9 mouse cellular contexts compared by ENCODE assay signal in genomic region chr13:95618859-95619258, GRCm38 (mm10). TPM values are rescaled to one million over a fixed set of nuclear protein-coding genes. Genes with fewer than 3 reads are reported as not detected.
DNase-seq lines count a peak whose midpoint lies in the region; ATAC-seq and TF ChIP-seq lines count a peak whose summit lies in the region.
"Had no signal": no experiment of that assay in that cellular context is flagged by ENCODE, and none has a peak within 500 bp of the region (broad histone marks: within the 10 kb centered on the region; RNA-seq: fewer than 3 reads in every experiment).

No protein-coding gene starts in this region.

- peak overlapping the region; percentile 92 for H3K27ac ChIP-seq in heart, embryonic 15.5 days
- peak overlapping the region; percentile 97 for H3K27ac ChIP-seq in embryonic facial prominence, embryonic 10.5 days (replicated peaks)

- H3K36me3 ChIP-seq in heart, embryonic 15.5 days, result no peaks in the 10 kb centered on the region
- H3K36me3 ChIP-seq in embryonic facial prominence, embryonic 10.5 days (replicated peaks), result peaks cover 26% of the 10 kb centered on the region
- no peaks in the 10 kb centered on the region for H3K36me3 ChIP-seq in myocyte (ENCODE audit: control insufficient read depth, insufficient read depth)

- no peak overlapping the region for H3ac ChIP-seq in myocyte (ENCODE audit: control insufficient read depth, insufficient read length)

- intact Hi-C loops in heart, postnatal 10 days (cut with DNase I), result loop anchor here (2.0 kb wide), 1 partner anchor 40 kb away; no protein-coding TSS in a partner anchor

- H3K4me3 ChIP-seq in heart, embryonic 15.5 days, result peak overlapping the region; percentile 84
- peak overlapping the region; percentile 88 for H3K4me3 ChIP-seq in embryonic facial prominence, embryonic 10.5 days
- H3K4me3 ChIP-seq in myocyte, result peak overlapping the region; percentile 77

- no peak for ATAC-seq in heart, embryonic 15.5 days (replicated peaks; ENCODE audit: insufficient number of reproducible peaks, insufficient read depth, low FRiP score, low read depth)
- ATAC-seq in inflammation-experienced regulatory T-cells, adult 6 months, result no peak

- H3K9ac ChIP-seq in heart, embryonic 15.5 days, result peak overlapping the region; percentile 94

- peak overlapping the region; percentile 83 for H3K4me2 ChIP-seq in heart, embryonic 15.5 days
- H3K4me2 ChIP-seq in myocyte (ENCODE audit: low read depth), result peak overlapping the region; percentile 38

- no peaks in the 10 kb centered on the region for H3K9me3 ChIP-seq in heart, embryonic 15.5 days (replicated peaks)
- no peaks in the 10 kb centered on the region for H3K9me3 ChIP-seq in embryonic facial prominence, embryonic 10.5 days

- no peaks in the 10 kb centered on the region for H3K27me3 ChIP-seq in heart, embryonic 15.5 days
- no peaks in the 10 kb centered on the region for H3K27me3 ChIP-seq in embryonic facial prominence, embryonic 10.5 days (replicated peaks; ENCODE audit: low read depth, poor library complexity, severe bottlenecking)
- H3K27me3 ChIP-seq in myocyte (ENCODE audit: control insufficient read depth, insufficient read depth, insufficient read length), result no peaks in the 10 kb centered on the region
- H3K27me3 ChIP-seq: Patski had no signal

- H3K4me1 ChIP-seq in heart, embryonic 15.5 days (replicated peaks), result peaks cover 43% of the 10 kb centered on the region
- H3K4me1 ChIP-seq in embryonic facial prominence, embryonic 10.5 days, result peaks cover 45% of the 10 kb centered on the region

- 6% methylated on average over 13 of the region's 13 CpGs for WGBS in heart, embryonic 15.5 days
- WGBS in embryonic facial prominence, embryonic 10.5 days, result 8% methylated on average over 13 of the region's 13 CpGs

- DNase-seq in heart, postnatal 10 days, result no peak
- DNase-seq in embryonic facial prominence, embryonic 10.5 days (ENCODE audit: low spot score), result no peak
- DNase-seq in induced T-regulatory cell, adult 2 months (ENCODE audit: low read depth), result peak; percentile 34
- no peak for DNase-seq in T-cell, adult 2 months (ENCODE audit: low spot score)
- no peak for DNase-seq in right cerebral cortex, adult 2 months (ENCODE audit: low spot score in 2 of 2)

- no peak for TF ChIP-seq POLR2A in myocyte (IDR thresholded peaks at IDR 0.05; ENCODE audit: insufficient read length, low read depth)

- H3K79me2 ChIP-seq in myocyte (ENCODE audit: control insufficient read depth, insufficient read depth), result peaks cover 41% of the 10 kb centered on the region

TF ChIP-seq in myocyte, 11 proteins besides CTCF, POLR2A, EP300 and RAD21:
- no peak for TF ChIP-seq TCF3 (IDR thresholded peaks at IDR 0.05; ENCODE audit: insufficient read length, low read depth)
- TF ChIP-seq REST (IDR thresholded peaks at IDR 0.05; ENCODE audit: insufficient read depth, insufficient read length), result no peak
- TF ChIP-seq MYOD1 (IDR thresholded peaks at IDR 0.05; ENCODE audit: control insufficient read depth in 1 of 3, insufficient read length in 2 of 3, low read depth in 2 of 3), result no peak
- no peak for TF ChIP-seq TCF12 (IDR thresholded peaks at IDR 0.05; ENCODE audit: insufficient read depth, poor library complexity, severe bottlenecking)
- no peak for TF ChIP-seq SRF (IDR thresholded peaks at IDR 0.05; ENCODE audit: control insufficient read depth, insufficient read length, low read depth)
- no peak for TF ChIP-seq MYOG (IDR thresholded peaks at IDR 0.05; ENCODE audit: control insufficient read depth in 1 of 3, insufficient read depth in 1 of 3, insufficient read length in 2 of 3, low read depth in 2 of 3)
- TF ChIP-seq E2F4 (IDR thresholded peaks at IDR 0.05; ENCODE audit: insufficient read depth), result no peak

RNA-seq across cellular contexts. Expression of gene F2r, which starts 0.6 kb away (rescaled TPM):
- 98.6 and 109 TPM in 2 replicates for polyA plus RNA-seq in heart, embryonic 15.5 days (2015; fragmentation: Nextera tagmentation; extraction: Ambion mirVana)
- 10 to 100 TPM; 49.6 to 50.1 TPM for total RNA-seq in heart, postnatal 10 days (2021)
- polyA plus RNA-seq in embryonic facial prominence, embryonic 10.5 days (2016; fragmentation: Nextera tagmentation; extraction: Ambion mirVana), result 120 and 127 TPM in 2 replicates
- 23.6 TPM for polyA plus RNA-seq in myocyte (2012; fragmentation: generic; extraction: Trizol)
- 10 to 100 TPM; 34.3 TPM for polyA plus RNA-seq in inflammation-experienced regulatory T-cells, adult 6 months (2017; shearing (Covaris generic))
